Mouse (Mus musculus) neural tube, embryonic 12.5 days (tissue): ENCODE measurements at regions not wholly inside any gene's neighbourhood (a gene's known extent, or its start where the extent isn't known, plus 50 kb on each side); places are given as distances from the start of the nearest gene placed in this dataset.

Experiments used
- ATAC-seq: fragments of 200-750 bp; cut with Nextera tagmentation; 2 replicates; pipeline ENCODE4 v1.8.0; 2017; ENCODE audit warnings: low read depth, mild to moderate bottlenecking, moderate TSS enrichment, moderate library complexity; ENCODE audit not compliant: low FRiP score
- H3K27ac ChIP-seq: fragments of 300-500 bp; sonication (generic); 2 replicates; pipeline ENCODE4 v1.5.1; 2016
- H3K27me3 ChIP-seq: fragments of 300-500 bp; sonication (generic); replicated peaks from 2 replicates; pipeline ENCODE4 v1.6.1; 2016; ENCODE audit warnings: mild to moderate bottlenecking
- H3K36me3 ChIP-seq: fragments of 300-500 bp; sonication (generic); 2 replicates; pipeline ENCODE4 v1.6.1; 2016; ENCODE audit warnings: mild to moderate bottlenecking
- H3K4me1 ChIP-seq: fragments of 300-500 bp; sonication (generic); 2 replicates; pipeline ENCODE4 v1.6.1; 2016
- H3K4me2 ChIP-seq: fragments of 300-500 bp; sonication (generic); replicated peaks from 2 replicates; pipeline ENCODE4 v1.6.1; 2016; ENCODE audit warnings: mild to moderate bottlenecking
- H3K4me3 ChIP-seq: fragments of 300-500 bp; sonication (generic); 2 replicates; pipeline ENCODE4 v1.5.1; 2016
- H3K9ac ChIP-seq: fragments of 300-500 bp; sonication (generic); 2 replicates; pipeline ENCODE4 v1.6.1; 2016; ENCODE audit warnings: mild to moderate bottlenecking
- H3K9me3 ChIP-seq: fragments of 300-500 bp; sonication (generic); 2 replicates; pipeline ENCODE4 v1.6.1; 2016; ENCODE audit warnings: mild to moderate bottlenecking
- WGBS: fragments of 180-500 bp; shearing (Covaris S2); methylation state at CpG from one replicate; pipeline ENCODE4 v1.1.7; 2016; 5-methylcytosine and 5-hydroxymethylcytosine counted together

DNA sequence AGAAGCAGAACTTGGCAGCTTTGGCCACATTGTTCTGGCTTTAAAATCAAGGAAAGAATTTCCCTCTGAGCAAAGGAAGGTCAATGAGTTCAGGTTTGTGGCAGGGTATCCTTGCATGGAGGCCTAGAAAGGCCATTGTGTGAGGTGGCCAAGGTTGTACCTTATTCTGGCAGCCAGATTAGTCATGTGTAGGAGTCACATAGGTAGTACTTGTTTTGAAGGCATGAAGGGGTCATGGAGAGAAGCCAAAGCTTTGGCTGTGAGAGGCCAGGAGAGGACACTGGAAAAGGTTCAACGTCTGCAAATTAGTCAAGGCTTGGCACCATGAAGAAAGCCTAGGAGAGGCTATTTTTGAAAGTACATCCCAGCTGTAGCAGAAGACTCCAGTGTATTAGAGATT is 3949.5 kb downstream of the 9330182O14Rik start:
- H3K4me3 ChIP-seq: no peak overlapping the region
- H3K36me3 ChIP-seq: no peaks in the 10 kb centered on the region
- no peaks in the 10 kb centered on the region for H3K4me1 ChIP-seq
- no peak overlapping the region for H3K4me2 ChIP-seq
- no peak for ATAC-seq
- H3K9ac ChIP-seq: no peak overlapping the region
- no peaks in the 10 kb centered on the region for H3K27me3 ChIP-seq
- 89% methylated on average over 1 of the region's 1 CpGs for WGBS
- H3K9me3 ChIP-seq: no peaks in the 10 kb centered on the region
- no peak overlapping the region for H3K27ac ChIP-seq

DNA sequence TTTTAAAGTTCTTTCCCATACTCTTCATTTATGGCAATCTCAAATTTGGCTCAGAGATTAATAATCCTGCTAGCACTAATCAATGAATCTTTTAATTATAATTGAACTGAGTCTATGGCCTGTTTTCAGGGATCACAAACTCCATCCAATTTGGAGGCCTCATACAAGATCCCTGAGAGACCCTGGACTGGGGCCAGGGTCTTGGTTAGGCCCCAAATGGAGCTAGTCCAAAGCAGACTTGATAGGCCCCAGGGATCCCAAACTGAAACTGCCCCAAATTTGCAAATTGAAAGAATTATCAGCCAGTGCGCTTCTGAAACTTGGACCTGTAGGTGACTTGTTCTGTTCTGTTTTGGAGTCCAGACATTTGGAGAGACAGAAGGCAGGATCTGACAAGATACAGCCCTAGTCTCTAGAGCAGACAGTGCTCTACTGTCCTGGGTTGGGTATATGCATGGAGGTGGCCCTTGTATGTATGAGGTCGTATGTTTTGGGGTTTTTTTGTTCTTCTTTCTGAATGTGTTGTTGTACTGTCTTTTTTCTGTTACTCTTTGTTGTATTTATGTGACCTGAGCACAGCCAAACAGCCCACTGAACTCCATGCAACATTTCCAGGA is 3978.3 kb downstream of the 9330182O14Rik start:
- 88% methylated on average over 2 of the region's 2 CpGs for WGBS
- Histone ChIP-seq H3K27ac (no peak overlapping the region), H3K4me1 (no peaks in the 10 kb centered on the region), H3K36me3 (no peaks in the 10 kb centered on the region), H3K4me2 (no peak overlapping the region), H3K4me3 (no peak overlapping the region), H3K27me3 (no peaks in the 10 kb centered on the region), H3K9ac (no peak overlapping the region), H3K9me3 (no peaks in the 10 kb centered on the region)
- no peak for ATAC-seq

DNA sequence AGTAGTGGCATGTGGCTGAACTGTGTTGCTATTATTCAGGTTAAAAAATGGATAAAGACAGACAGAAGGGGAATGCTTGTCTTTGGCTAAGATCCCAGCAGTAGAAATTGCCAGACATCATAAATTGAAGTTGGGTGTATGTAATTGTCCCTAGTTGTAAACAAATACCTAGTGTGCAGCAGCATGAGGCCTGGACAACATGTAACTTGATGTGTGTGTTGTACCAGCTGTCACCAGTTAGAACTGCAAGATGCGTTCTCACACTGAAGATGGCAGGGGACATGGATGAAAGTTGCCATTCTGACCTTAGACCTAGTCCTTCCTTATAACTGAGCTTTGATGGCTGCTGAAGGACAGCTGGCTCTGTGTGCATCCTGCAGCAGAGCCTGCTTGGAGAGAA is 4000.0 kb downstream of the 9330182O14Rik start:
- Histone ChIP-seq H3K9ac (no peak overlapping the region), H3K36me3 (no peaks in the 10 kb centered on the region), H3K4me2 (no peak overlapping the region), H3K4me3 (no peak overlapping the region), H3K27ac (no peak overlapping the region), H3K9me3 (no peaks in the 10 kb centered on the region), H3K27me3 (no peaks in the 10 kb centered on the region), H3K4me1 (no peaks in the 10 kb centered on the region)
- no peak for ATAC-seq
- 87% methylated on average over 1 of the region's 1 CpGs for WGBS
